Mouse (Mus musculus): Measurements from ENCODE around the gene Zdhhc22.

Zdhhc22 gene

GRCm38 (mm10) chr12:86989890-86990754 lies at the start of gene Zdhhc22:
TSS of gene Zdhhc22 (minus strand) at chr12:86990430.
- no peak for DNase-seq (ENCODE audit: low spot score)

GRCm38 (mm10) chr12:87036631-87037030 lies 46.4 kb upstream of the Zdhhc22 start:
- no peak for DNase-seq (ENCODE audit: low spot score)

- no peak for DNase-seq (ENCODE audit: low spot score)
These were observed 41.0 kb upstream of the Zdhhc22 start for GRCm38 (mm10) chr12:87031163-87031763.

- no peak for DNase-seq (ENCODE audit: low spot score)
These were observed 39.2 kb upstream of the Zdhhc22 start for GRCm38 (mm10) chr12:87029251-87029976.

- no peak for DNase-seq (ENCODE audit: low spot score)
These were observed 37.8 kb upstream of the Zdhhc22 start for GRCm38 (mm10) chr12:87028068-87028467.

- DNase-seq (ENCODE audit: low spot score) = no peak
These were observed 37.2 kb upstream of the Zdhhc22 start for GRCm38 (mm10) chr12:87027391-87027790.

- no peak for DNase-seq (ENCODE audit: low spot score)
These were observed 36.6 kb upstream of the Zdhhc22 start for GRCm38 (mm10) chr12:87026871-87027240.

- DNase-seq (ENCODE audit: low spot score) = no peak
These were observed 36.1 kb upstream of the Zdhhc22 start for GRCm38 (mm10) chr12:87026109-87026870.

GRCm38 (mm10) chr12:87023456-87023855 lies 33.2 kb upstream of the Zdhhc22 start:
- DNase-seq (ENCODE audit: low spot score) = no peak

GRCm38 (mm10) chr12:87022006-87022405 lies 31.8 kb upstream of the Zdhhc22 start:
- no peak for DNase-seq (ENCODE audit: low spot score)

- DNase-seq (ENCODE audit: low spot score) = no peak
These were observed 30.8 kb upstream of the Zdhhc22 start, which contains the start of gene Tmem63c for GRCm38 (mm10) chr12:87021040-87021439. TSS of gene Tmem63c (plus strand) at chr12:87021340.

GRCm38 (mm10) chr12:87018756-87019155 lies 28.5 kb upstream of the Zdhhc22 start:
- DNase-seq (ENCODE audit: low spot score) = no peak

- no peak for DNase-seq (ENCODE audit: low spot score)
These were observed 26.8 kb upstream of the Zdhhc22 start for GRCm38 (mm10) chr12:87017041-87017440.

GRCm38 (mm10) chr12:87004596-87004995 lies 14.4 kb upstream of the Zdhhc22 start:
- no peak for DNase-seq (ENCODE audit: low spot score)

GRCm38 (mm10) chr12:87003606-87004005 lies 13.4 kb upstream of the Zdhhc22 start:
- DNase-seq (ENCODE audit: low spot score) = no peak

- no peak for DNase-seq (ENCODE audit: low spot score)
These were observed 12.6 kb upstream of the Zdhhc22 start for GRCm38 (mm10) chr12:87002815-87003214.

- no peak for DNase-seq (ENCODE audit: low spot score)
These were observed 12.0 kb upstream of the Zdhhc22 start for GRCm38 (mm10) chr12:87002209-87002608.

- DNase-seq (ENCODE audit: low spot score) = no peak
These were observed 10.6 kb upstream of the Zdhhc22 start for GRCm38 (mm10) chr12:87000840-87001176.

GRCm38 (mm10) chr12:87000151-87000839 lies 10.1 kb upstream of the Zdhhc22 start:
- DNase-seq (ENCODE audit: low spot score) = no peak

- DNase-seq (ENCODE audit: low spot score) = no peak
These were observed 9.1 kb upstream of the Zdhhc22 start for GRCm38 (mm10) chr12:86999283-86999820.

- DNase-seq (ENCODE audit: low spot score) = no peak
These were observed 8.5 kb upstream of the Zdhhc22 start for GRCm38 (mm10) chr12:86998699-86999098.
